Mouse (Mus musculus) neural tube, embryonic 10.5 days (tissue): ENCODE data around the gene Deaf1.

ENCODE experiments used
- DNase-seq: peaks from one replicate; pipeline ENCODE4 v3.0.0-alpha.2; 2017; ENCODE audit warnings: low spot score; ENCODE audit errors: extremely low spot score

The Deaf1 gene

GRCm38 (mm10) chr7:141340023-141340422, 12.5 kb upstream of the Deaf1 start:
- DNase-seq = no peak

- DNase-seq = no peak
Measured at GRCm38 (mm10) chr7:141339215-141339920, 11.9 kb upstream of the Deaf1 start.

GRCm38 (mm10) chr7:141338576-141339131, 11.2 kb upstream of the Deaf1 start, which contains the start of gene Eps8l2:
Eps8l2 (plus strand) TSS chr7:141338880.
- DNase-seq = peak; percentile 28

- DNase-seq = no peak
Measured at GRCm38 (mm10) chr7:141337716-141338416, 10.4 kb upstream of the Deaf1 start.

GRCm38 (mm10) chr7:141336296-141336695, 8.8 kb upstream of the Deaf1 start:
- DNase-seq = no peak

GRCm38 (mm10) chr7:141335682-141336081, 8.2 kb upstream of the Deaf1 start:
- no peak for DNase-seq

- no peak for DNase-seq
Measured at GRCm38 (mm10) chr7:141335044-141335579, 7.6 kb upstream of the Deaf1 start.

- DNase-seq = no peak
Measured at GRCm38 (mm10) chr7:141331990-141332389, 4.5 kb upstream of the Deaf1 start.

GRCm38 (mm10) chr7:141330706-141331105, 3.2 kb upstream of the Deaf1 start:
- no peak for DNase-seq

GRCm38 (mm10) chr7:141328373-141328990, 992 bp upstream of the Deaf1 start:
- no peak for DNase-seq

GRCm38 (mm10) chr7:141326546-141327446, 694 bp downstream of the Deaf1 start:
- peak; percentile 19 for DNase-seq

GRCm38 (mm10) chr7:141324686-141325085, 2.8 kb downstream of the Deaf1 start:
- no peak for DNase-seq

- no peak for DNase-seq
Measured at GRCm38 (mm10) chr7:141319446-141319845, 8.0 kb downstream of the Deaf1 start.

GRCm38 (mm10) chr7:141317619-141318132, 9.8 kb downstream of the Deaf1 start:
- no peak for DNase-seq

- no peak for DNase-seq
Measured at GRCm38 (mm10) chr7:141315974-141316373, 11.5 kb downstream of the Deaf1 start.

GRCm38 (mm10) chr7:141315076-141315475, 12.4 kb downstream of the Deaf1 start:
- no peak for DNase-seq

GRCm38 (mm10) chr7:141314416-141314815, 13.1 kb downstream of the Deaf1 start:
- no peak for DNase-seq

- DNase-seq = no peak
Measured at GRCm38 (mm10) chr7:141304537-141304936, 23.0 kb downstream of the Deaf1 start.

GRCm38 (mm10) chr7:141302702-141303268, 24.7 kb downstream of the Deaf1 start:
- DNase-seq = no peak

GRCm38 (mm10) chr7:141301386-141301785, 26.1 kb downstream of the Deaf1 start:
- DNase-seq = no peak
